Mouse (Mus musculus): Measurements from ENCODE around the gene Nus1. TPM values are rescaled to one million over a fixed set of nuclear protein-coding genes. Genes with fewer than 3 reads are reported as not detected.

The Nus1 gene
- polyA plus RNA-seq, 1 experiment from 2014 or later = 23.5 TPM

- 94% methylated on average over 13 of the region's 13 CpGs for WGBS
- H3K4me3 ChIP-seq (ENCODE audit: low read depth, low read length) = no peak overlapping the region
- no peak overlapping the region for H3K27ac ChIP-seq (ENCODE audit: low read length)
- no peaks in the 10 kb centered on the region for H3K4me1 ChIP-seq (ENCODE audit: control insufficient read depth, insufficient read depth, low read length)
- no peak for ATAC-seq
- no peaks in the 10 kb centered on the region for H3K27me3 ChIP-seq (ENCODE audit: control insufficient read depth, insufficient read depth, low read depth, low read length)
- no peaks in the 10 kb centered on the region for H3K9me3 ChIP-seq (replicated peaks; ENCODE audit: control insufficient read depth, low read length, poor library complexity, severe bottlenecking)
- H3K36me3 ChIP-seq (ENCODE audit: control insufficient read depth, insufficient read depth, low read length) = no peaks in the 10 kb centered on the region
- H3K4me2 ChIP-seq (ENCODE audit: low read length) = no peak overlapping the region
- H3K9ac ChIP-seq (ENCODE audit: low read depth, low read length) = no peak overlapping the region
Measured at GRCm38 (mm10) chr10:52405160-52405559, 12.2 kb upstream of the Nus1 start.

DNA sequence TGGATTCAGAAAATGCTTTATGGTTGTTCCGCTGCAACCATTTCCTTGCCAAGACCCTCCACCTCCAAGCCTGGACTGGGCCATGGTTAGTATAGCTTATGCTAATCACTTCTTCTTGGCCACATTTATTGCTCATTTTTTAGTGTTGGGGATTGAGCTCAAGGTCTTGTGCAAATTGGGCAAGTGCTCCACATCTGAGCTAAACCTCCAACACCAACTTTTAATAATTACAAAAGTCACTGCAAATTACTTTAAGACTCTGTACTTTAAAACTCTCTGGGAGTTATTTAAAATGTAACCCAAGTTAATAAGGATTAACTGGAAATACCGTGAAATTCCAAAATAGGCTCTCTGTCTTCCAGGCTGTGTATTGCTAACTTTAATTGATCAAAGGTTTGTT lies 9.8 kb upstream of the Nus1 start:
- no peak overlapping the region for H3K4me2 ChIP-seq (ENCODE audit: low read length)
- no peak for ATAC-seq
- no peak overlapping the region for H3K27ac ChIP-seq (ENCODE audit: low read length)
- no peaks in the 10 kb centered on the region for H3K4me1 ChIP-seq (ENCODE audit: control insufficient read depth, insufficient read depth, low read length)
- WGBS = 87% methylated on average over 2 of the region's 2 CpGs
- no peaks in the 10 kb centered on the region for H3K27me3 ChIP-seq (ENCODE audit: control insufficient read depth, insufficient read depth, low read depth, low read length)
- H3K9me3 ChIP-seq (replicated peaks; ENCODE audit: control insufficient read depth, low read length, poor library complexity, severe bottlenecking) = no peaks in the 10 kb centered on the region
- no peaks in the 10 kb centered on the region for H3K36me3 ChIP-seq (ENCODE audit: control insufficient read depth, insufficient read depth, low read length)
- no peak overlapping the region for H3K4me3 ChIP-seq (ENCODE audit: low read depth, low read length)
- H3K9ac ChIP-seq (ENCODE audit: low read depth, low read length) = no peak overlapping the region

DNA sequence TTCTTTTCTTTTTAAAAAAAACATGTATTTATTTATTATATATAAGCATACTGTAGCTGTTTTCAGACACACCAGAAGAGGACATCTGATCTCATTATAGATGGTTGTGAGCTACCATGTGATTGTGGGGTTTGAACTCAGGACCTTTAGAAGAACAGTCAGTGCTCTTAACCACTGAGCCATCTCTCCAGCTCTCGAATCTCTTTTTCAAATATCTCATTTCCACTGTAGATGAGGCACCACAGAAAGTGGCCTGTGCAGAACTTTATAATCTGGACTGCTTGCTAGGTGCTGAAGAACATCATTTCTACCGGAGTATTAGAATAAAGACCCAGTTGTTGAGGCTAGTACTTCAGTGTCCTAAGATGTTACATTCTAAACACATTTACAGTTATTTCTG lies 2.3 kb upstream of the Nus1 start:
- Histone ChIP-seq H3K36me3 (ENCODE audit: control insufficient read depth, insufficient read depth, low read length) (no peaks in the 10 kb centered on the region), H3K4me3 (ENCODE audit: low read depth, low read length) (no peak overlapping the region), H3K4me1 (ENCODE audit: control insufficient read depth, insufficient read depth, low read length) (peaks cover 22% of the 10 kb centered on the region), H3K9me3 (replicated peaks; ENCODE audit: control insufficient read depth, low read length, poor library complexity, severe bottlenecking) (no peaks in the 10 kb centered on the region), H3K4me2 (ENCODE audit: low read length) (no peak overlapping the region), H3K27me3 (ENCODE audit: control insufficient read depth, insufficient read depth, low read depth, low read length) (no peaks in the 10 kb centered on the region), H3K9ac (ENCODE audit: low read depth, low read length) (no peak overlapping the region), H3K27ac (ENCODE audit: low read length) (no peak overlapping the region)
- no peak for ATAC-seq
- 83% methylated on average over 2 of the region's 2 CpGs for WGBS

DNA sequence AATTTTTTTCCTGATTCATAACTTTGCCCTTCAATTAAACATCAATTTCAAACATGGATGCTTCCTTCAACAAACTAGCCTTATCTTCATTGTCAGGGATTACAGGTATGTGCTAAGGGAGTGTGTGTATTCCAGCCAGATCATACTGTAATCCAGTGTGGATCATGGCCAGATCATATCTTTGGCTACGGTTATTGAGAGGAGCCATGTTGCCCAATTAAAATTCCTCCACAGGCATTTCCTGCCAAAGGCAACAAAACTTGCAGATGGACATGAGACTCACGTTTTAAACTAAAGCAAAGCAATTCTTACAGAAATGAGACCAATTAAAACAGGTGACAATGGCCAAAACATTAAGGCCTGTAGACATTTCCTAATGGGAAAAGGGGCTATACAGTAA lies 889 bp upstream of the Nus1 start:
- peak overlapping the region; percentile 50 for H3K4me2 ChIP-seq (ENCODE audit: low read length)
- H3K9me3 ChIP-seq (replicated peaks; ENCODE audit: control insufficient read depth, low read length, poor library complexity, severe bottlenecking) = no peaks in the 10 kb centered on the region
- H3K4me3 ChIP-seq (ENCODE audit: low read depth, low read length) = peak overlapping the region; percentile 69; the same call in 1 of the 2 replicates
- H3K4me1 ChIP-seq (ENCODE audit: control insufficient read depth, insufficient read depth, low read length) = peaks cover 29% of the 10 kb centered on the region
- H3K36me3 ChIP-seq (ENCODE audit: control insufficient read depth, insufficient read depth, low read length) = no peaks in the 10 kb centered on the region
- H3K27ac ChIP-seq (ENCODE audit: low read length) = peak overlapping the region; percentile 98; the same call in 1 of the 2 replicates
- H3K9ac ChIP-seq (ENCODE audit: low read depth, low read length) = peak overlapping the region; percentile 55
- 65% methylated on average over 2 of the region's 2 CpGs for WGBS
- H3K27me3 ChIP-seq (ENCODE audit: control insufficient read depth, insufficient read depth, low read depth, low read length) = no peaks in the 10 kb centered on the region
- ATAC-seq = no peak

DNA sequence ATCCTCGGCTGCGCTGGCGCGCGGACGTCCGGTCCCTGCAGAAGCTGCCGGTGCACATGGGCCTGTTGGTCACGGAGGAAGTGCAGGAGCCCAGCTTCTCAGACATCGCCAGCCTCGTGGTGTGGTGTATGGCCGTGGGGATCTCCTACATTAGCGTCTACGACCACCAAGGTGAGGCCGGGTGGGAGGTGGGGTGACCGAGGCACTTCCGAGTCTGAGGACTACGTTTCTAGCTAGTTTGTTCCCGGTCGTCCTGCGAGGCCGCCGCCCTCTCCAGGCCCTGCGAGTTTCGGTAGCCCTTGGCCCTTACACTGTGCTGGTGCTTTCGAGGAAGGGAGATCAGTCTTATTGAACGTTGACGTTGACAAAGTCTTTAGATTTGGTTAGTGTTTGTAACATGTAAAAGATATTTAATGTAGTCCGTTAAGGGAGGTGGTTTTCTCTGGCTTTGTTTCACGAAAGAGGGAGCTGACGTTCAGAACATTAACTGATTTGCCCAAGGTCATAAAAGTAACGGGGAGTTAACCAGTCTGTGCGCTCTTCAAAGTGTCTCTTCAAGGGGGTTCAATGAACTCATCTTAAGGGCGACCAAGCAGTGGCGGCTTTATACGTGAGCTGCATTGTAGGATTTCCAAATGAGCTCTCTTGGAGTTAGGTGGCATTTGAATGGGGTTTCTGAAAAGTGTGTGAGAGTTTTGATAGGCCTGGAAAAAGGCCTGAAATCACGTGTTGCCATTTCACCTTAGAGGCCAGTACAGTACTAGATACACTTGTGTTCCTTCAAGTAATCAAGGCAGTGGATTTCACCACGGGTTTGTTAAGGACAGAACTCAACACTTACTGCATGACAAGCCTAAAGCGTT lies 882 bp downstream of the Nus1 start:
- Histone ChIP-seq H3K9me3 (replicated peaks; ENCODE audit: control insufficient read depth, low read length, poor library complexity, severe bottlenecking) (no peaks in the 10 kb centered on the region), H3K27me3 (ENCODE audit: control insufficient read depth, insufficient read depth, low read depth, low read length) (no peaks in the 10 kb centered on the region), H3K4me3 (ENCODE audit: low read depth, low read length) (peak overlapping the region; percentile 69), H3K4me2 (ENCODE audit: low read length) (peak overlapping the region; percentile 88), H3K9ac (ENCODE audit: low read depth, low read length) (peak overlapping the region; percentile 92), H3K36me3 (ENCODE audit: control insufficient read depth, insufficient read depth, low read length) (no peaks in the 10 kb centered on the region), H3K27ac (ENCODE audit: low read length) (peak overlapping the region; percentile 98), H3K4me1 (ENCODE audit: control insufficient read depth, insufficient read depth, low read length) (peaks cover 29% of the 10 kb centered on the region)
- ATAC-seq = peak; percentile 73
- WGBS = 2% methylated on average over 39 of the region's 39 CpGs

DNA sequence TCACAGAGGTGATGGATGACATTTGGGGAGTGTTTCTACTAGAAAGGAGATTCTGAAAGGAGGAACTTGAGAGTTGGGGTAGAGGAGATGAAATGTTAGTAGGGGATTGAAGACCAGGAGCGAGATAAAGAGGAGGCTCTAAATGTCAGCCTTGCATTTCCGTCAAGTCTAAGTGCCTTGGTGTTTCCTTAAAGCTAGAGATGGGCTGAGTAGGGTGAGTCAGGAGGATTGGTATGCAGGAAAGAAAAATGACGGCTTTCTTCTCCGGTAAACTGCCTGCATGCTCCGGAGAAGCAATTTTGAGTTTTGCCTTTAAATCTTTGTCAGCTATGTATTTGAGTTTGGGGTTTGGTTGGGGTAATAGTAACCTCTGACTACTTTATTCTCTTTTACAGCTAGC lies 1.6 kb downstream of the Nus1 start:
- Histone ChIP-seq H3K27me3 (ENCODE audit: control insufficient read depth, insufficient read depth, low read depth, low read length) (no peaks in the 10 kb centered on the region), H3K9ac (ENCODE audit: low read depth, low read length) (peak overlapping the region; percentile 92), H3K4me1 (ENCODE audit: control insufficient read depth, insufficient read depth, low read length) (peaks cover 31% of the 10 kb centered on the region), H3K4me2 (ENCODE audit: low read length) (peak overlapping the region; percentile 88), H3K4me3 (ENCODE audit: low read depth, low read length) (peak overlapping the region; percentile 69), H3K36me3 (ENCODE audit: control insufficient read depth, insufficient read depth, low read length) (no peaks in the 10 kb centered on the region), H3K9me3 (replicated peaks; ENCODE audit: control insufficient read depth, low read length, poor library complexity, severe bottlenecking) (no peaks in the 10 kb centered on the region), H3K27ac (ENCODE audit: low read length) (no peak overlapping the region)
- no peak for ATAC-seq
- 81% methylated on average over 5 of the region's 5 CpGs for WGBS

DNA sequence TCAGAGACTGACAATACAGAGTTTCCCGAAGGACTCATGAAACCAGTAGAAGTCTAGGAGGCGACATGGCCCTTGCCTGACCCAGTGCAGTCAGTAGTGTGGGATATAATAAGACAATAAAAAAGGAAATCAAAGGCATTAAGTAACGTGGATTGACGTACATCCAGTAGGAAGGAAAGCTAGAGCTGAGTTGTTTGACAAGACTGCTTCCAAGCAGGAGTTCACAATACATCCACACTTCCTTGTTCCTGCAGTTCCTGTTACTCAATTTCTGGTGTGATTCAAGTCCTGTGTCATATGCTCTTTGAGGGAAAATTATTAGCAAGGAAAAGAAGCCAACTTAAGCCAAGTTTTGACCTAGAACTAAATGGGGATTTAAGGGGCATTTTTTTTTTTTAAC lies 2.1 kb downstream of the Nus1 start:
- H3K9ac ChIP-seq (ENCODE audit: low read depth, low read length) = no peak overlapping the region
- WGBS = 88% methylated on average over 4 of the region's 4 CpGs

DNA sequence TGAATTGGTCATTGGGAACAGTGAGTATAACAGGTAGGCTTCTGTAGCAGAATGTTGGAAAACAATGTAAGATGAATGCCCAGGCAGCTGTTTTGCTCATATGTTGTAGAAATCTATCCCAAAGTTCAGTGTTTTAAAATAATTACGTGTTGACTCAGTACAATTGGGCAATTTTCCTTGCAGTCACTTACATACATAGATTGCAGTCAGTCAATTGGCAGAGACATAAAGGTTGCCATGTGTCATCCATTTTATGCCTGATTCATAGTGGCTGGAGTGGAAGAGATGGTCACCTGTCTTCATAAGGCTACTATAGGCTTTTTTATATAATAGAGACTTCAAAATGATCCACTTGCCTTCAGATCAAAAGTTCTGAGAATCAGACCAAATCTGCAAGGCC lies 3.2 kb downstream of the Nus1 start:
- Histone ChIP-seq H3K36me3 (ENCODE audit: control insufficient read depth, insufficient read depth, low read length) (no peaks in the 10 kb centered on the region), H3K4me3 (ENCODE audit: low read depth, low read length) (no peak overlapping the region), H3K9me3 (replicated peaks; ENCODE audit: control insufficient read depth, low read length, poor library complexity, severe bottlenecking) (no peaks in the 10 kb centered on the region), H3K4me1 (ENCODE audit: control insufficient read depth, insufficient read depth, low read length) (peaks cover 31% of the 10 kb centered on the region), H3K27ac (ENCODE audit: low read length) (no peak overlapping the region), H3K4me2 (ENCODE audit: low read length) (no peak overlapping the region), H3K27me3 (ENCODE audit: control insufficient read depth, insufficient read depth, low read depth, low read length) (no peaks in the 10 kb centered on the region), H3K9ac (ENCODE audit: low read depth, low read length) (no peak overlapping the region)
- 100% methylated on average over 1 of the region's 1 CpGs for WGBS
- no peak for ATAC-seq

More for the DNA sequence above, 2.1 kb downstream of the Nus1 start:
- H3K9me3 ChIP-seq (replicated peaks; ENCODE audit: control insufficient read depth, low read length, poor library complexity, severe bottlenecking) = no peaks in the 10 kb centered on the region
- ATAC-seq = no peak
- no peak overlapping the region for H3K27ac ChIP-seq (ENCODE audit: low read length)
- H3K27me3 ChIP-seq (ENCODE audit: control insufficient read depth, insufficient read depth, low read depth, low read length) = no peaks in the 10 kb centered on the region
- peaks cover 31% of the 10 kb centered on the region for H3K4me1 ChIP-seq (ENCODE audit: control insufficient read depth, insufficient read depth, low read length)
- peak overlapping the region; percentile 88 for H3K4me2 ChIP-seq (ENCODE audit: low read length)
- peak overlapping the region; percentile 69; the same call in 1 of the 2 replicates for H3K4me3 ChIP-seq (ENCODE audit: low read depth, low read length)
- H3K36me3 ChIP-seq (ENCODE audit: control insufficient read depth, insufficient read depth, low read length) = no peaks in the 10 kb centered on the region

- H3K36me3 ChIP-seq (ENCODE audit: control insufficient read depth, insufficient read depth, low read length) = no peaks in the 10 kb centered on the region
- WGBS = 92% methylated on average over 6 of the region's 6 CpGs
- H3K4me1 ChIP-seq (ENCODE audit: control insufficient read depth, insufficient read depth, low read length) = peaks cover 28% of the 10 kb centered on the region
- no peak overlapping the region for H3K4me3 ChIP-seq (ENCODE audit: low read depth, low read length)
- no peak overlapping the region for H3K9ac ChIP-seq (ENCODE audit: low read depth, low read length)
- ATAC-seq = no peak
- H3K9me3 ChIP-seq (replicated peaks; ENCODE audit: control insufficient read depth, low read length, poor library complexity, severe bottlenecking) = no peaks in the 10 kb centered on the region
- no peaks in the 10 kb centered on the region for H3K27me3 ChIP-seq (ENCODE audit: control insufficient read depth, insufficient read depth, low read depth, low read length)
- H3K4me2 ChIP-seq (ENCODE audit: low read length) = no peak overlapping the region
- no peak overlapping the region for H3K27ac ChIP-seq (ENCODE audit: low read length)
Measured at GRCm38 (mm10) chr10:52421716-52422115, 4.4 kb downstream of the Nus1 start.

Data from midbrain, embryonic 16.5 days (tissue).